Mouse (Mus musculus) bone marrow macrophage, adult 2 months (primary cell): Measurements from ENCODE around the gene Tango6.

ENCODE experiments used
- CTCF ChIP-seq: IDR thresholded peaks from 2 replicates; pipeline ENCODE4 v1.5.1; 2012; ENCODE audit warnings: low read depth, mild to moderate bottlenecking, low read length, moderate library complexity
- POLR2A ChIP-seq: IDR thresholded peaks from 2 replicates; pipeline ENCODE4 v1.6.1; 2012; ENCODE audit warnings: mild to moderate bottlenecking, low read depth, low read length, borderline replicate concordance

DNA sequence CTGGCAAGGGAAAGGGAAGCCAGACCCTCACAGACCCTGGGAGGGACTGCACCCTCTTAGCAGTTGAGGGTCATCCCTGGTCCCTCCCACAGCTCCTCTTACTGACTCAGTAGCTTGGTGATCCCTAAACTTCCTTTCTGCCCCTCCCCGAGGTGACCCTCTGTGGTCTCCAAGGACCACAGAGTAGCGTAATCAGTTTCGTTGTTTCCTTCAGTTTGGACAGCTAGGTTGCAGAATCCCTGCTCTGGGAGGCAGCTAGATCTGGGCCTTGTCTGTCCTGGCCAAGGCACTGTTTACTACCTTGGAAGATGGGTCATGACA lies 172.3 kb downstream of the Tango6 start:
- TF ChIP-seq CTCF: no peak
- TF ChIP-seq POLR2A: no peak
